Mouse (Mus musculus): Measurements from ENCODE around the gene Lcn2. TPM values are rescaled to one million over a fixed set of nuclear protein-coding genes. Genes with fewer than 3 reads are reported as not detected.
A peak's percentile ranks its signal among the peaks of the same experiment; 100 is the strongest.

Gene Lcn2
- polyA plus RNA-seq, 1 experiment from 2014 or later: 0.35 TPM

GRCm38 (mm10) chr2:32361437-32361836 lies 26.6 kb downstream of the Lcn2 start:
- H3K9ac ChIP-seq (replicated peaks): peak overlapping the region; percentile 62
- peaks cover 12% of the 10 kb centered on the region for H3K36me3 ChIP-seq
- H3K4me1 ChIP-seq (replicated peaks): peaks cover 24% of the 10 kb centered on the region
- peak; percentile 25; the same call in 1 of the 2 replicates for ATAC-seq
- no peak overlapping the region for H3K27ac ChIP-seq
- under 1% methylated on average over 24 of the region's 24 CpGs for WGBS
- H3K4me2 ChIP-seq (replicated peaks): peak overlapping the region; percentile 59
- peak overlapping the region; percentile 34 for H3K4me3 ChIP-seq (replicated peaks)
- H3K9me3 ChIP-seq: no peaks in the 10 kb centered on the region
- H3K27me3 ChIP-seq: peaks cover 11% of the 10 kb centered on the region

- WGBS: 7% methylated on average over 14 of the region's 14 CpGs
- H3K4me1 ChIP-seq (replicated peaks): peaks cover 24% of the 10 kb centered on the region
- no peaks in the 10 kb centered on the region for H3K9me3 ChIP-seq
- H3K4me2 ChIP-seq (replicated peaks): peak overlapping the region; percentile 59
- H3K27me3 ChIP-seq: peaks cover 11% of the 10 kb centered on the region
- H3K27ac ChIP-seq: no peak overlapping the region
- H3K9ac ChIP-seq (replicated peaks): peak overlapping the region; percentile 46; the same call in 1 of the 2 replicates
- H3K4me3 ChIP-seq (replicated peaks): peak overlapping the region; percentile 34
- peaks cover 6% of the 10 kb centered on the region for H3K36me3 ChIP-seq
- no peak for ATAC-seq
Measured at GRCm38 (mm10) chr2:32360741-32361140, 27.3 kb downstream of the Lcn2 start.

DNA sequence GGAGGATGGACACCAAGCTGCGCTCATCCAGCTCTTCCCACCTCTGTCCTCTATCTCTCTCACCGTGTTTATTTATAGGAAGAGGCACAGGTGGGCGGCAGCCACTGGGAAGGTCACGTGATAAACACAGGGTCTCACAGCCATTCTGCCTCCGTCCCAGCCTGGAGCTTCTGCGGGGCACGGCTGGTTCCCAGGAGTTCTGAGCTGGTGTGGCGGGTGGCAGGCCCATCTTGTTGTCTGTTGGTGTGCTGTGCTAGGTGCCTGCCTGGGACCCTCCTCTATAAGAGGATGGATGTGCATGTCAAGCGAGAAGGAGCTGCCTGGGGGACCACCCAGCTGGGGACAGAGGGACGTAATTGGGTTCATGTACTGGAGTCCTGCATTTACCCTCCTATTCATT lies 29.7 kb downstream of the Lcn2 start:
- Histone ChIP-seq H3K27ac (no peak overlapping the region), H3K9ac (replicated peaks) (no peak overlapping the region), H3K9me3 (no peaks in the 10 kb centered on the region), H3K4me3 (replicated peaks) (no peak overlapping the region), H3K36me3 (no peaks in the 10 kb centered on the region), H3K4me1 (replicated peaks) (peaks cover 13% of the 10 kb centered on the region), H3K4me2 (replicated peaks) (no peak overlapping the region), H3K27me3 (peaks cover 11% of the 10 kb centered on the region)
- WGBS: 78% methylated on average over 10 of the region's 10 CpGs
- ATAC-seq: no peak

DNA sequence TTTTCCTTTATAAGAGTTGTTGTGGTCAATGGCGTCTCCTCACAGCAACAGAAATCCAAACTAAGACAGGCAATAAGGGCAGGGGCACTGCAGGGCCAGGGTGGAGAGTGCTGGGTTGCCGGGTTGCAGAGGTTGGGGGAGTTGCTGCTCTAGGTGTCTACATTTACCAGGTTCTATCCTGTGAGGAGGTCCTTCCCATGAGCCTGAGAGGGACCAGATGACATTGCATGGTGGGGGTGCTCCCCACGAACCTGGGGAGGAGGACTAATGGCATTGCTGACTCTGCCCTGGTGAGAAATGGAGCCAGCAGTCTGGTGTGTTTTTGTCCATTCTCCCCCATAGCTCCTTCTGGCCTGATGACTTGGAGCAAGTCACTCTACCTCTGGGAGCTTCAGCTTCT lies 30.3 kb downstream of the Lcn2 start:
- Histone ChIP-seq H3K9me3 (no peaks in the 10 kb centered on the region), H3K36me3 (no peaks in the 10 kb centered on the region), H3K27ac (no peak overlapping the region), H3K9ac (replicated peaks) (no peak overlapping the region), H3K4me1 (replicated peaks) (peaks cover 15% of the 10 kb centered on the region), H3K4me2 (replicated peaks) (no peak overlapping the region), H3K27me3 (peaks cover 11% of the 10 kb centered on the region), H3K4me3 (replicated peaks) (no peak overlapping the region)
- 74% methylated on average over 3 of the region's 3 CpGs for WGBS
- no peak for ATAC-seq

DNA sequence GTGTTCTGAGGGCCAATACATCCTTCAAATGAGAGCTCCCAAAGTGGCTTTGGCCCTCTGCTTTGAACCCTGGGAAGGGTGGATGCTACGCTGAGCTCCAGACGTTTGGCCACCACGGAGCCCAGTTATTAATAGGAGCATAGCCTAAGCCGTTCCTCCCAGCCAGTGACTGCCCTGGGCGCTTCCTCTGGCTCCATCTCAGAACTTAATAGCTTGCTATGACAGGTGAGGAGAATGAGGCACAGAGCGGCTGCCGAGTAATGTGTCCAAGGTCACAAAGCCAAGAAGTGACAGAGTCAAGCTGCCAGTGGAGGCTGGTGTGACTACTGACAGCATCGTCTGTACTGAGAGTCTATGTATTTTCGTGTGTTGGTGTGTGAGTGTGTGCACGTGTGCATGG lies 31.8 kb downstream of the Lcn2 start:
- H3K27ac ChIP-seq: no peak overlapping the region
- H3K27me3 ChIP-seq: peaks cover 3% of the 10 kb centered on the region
- no peaks in the 10 kb centered on the region for H3K36me3 ChIP-seq
- H3K4me1 ChIP-seq (replicated peaks): peaks cover 21% of the 10 kb centered on the region
- 84% methylated on average over 10 of the region's 10 CpGs for WGBS
- ATAC-seq: no peak
- no peak overlapping the region for H3K4me3 ChIP-seq (replicated peaks)
- H3K9ac ChIP-seq (replicated peaks): no peak overlapping the region
- no peaks in the 10 kb centered on the region for H3K9me3 ChIP-seq
- no peak overlapping the region for H3K4me2 ChIP-seq (replicated peaks)

- no peaks in the 10 kb centered on the region for H3K36me3 ChIP-seq
- no peak overlapping the region for H3K27ac ChIP-seq
- H3K4me3 ChIP-seq (replicated peaks): no peak overlapping the region
- no peak overlapping the region for H3K9ac ChIP-seq (replicated peaks)
- no peaks in the 10 kb centered on the region for H3K9me3 ChIP-seq
- no peaks in the 10 kb centered on the region for H3K27me3 ChIP-seq
- H3K4me2 ChIP-seq (replicated peaks): no peak overlapping the region
- ATAC-seq: no peak
- 94% methylated on average over 3 of the region's 3 CpGs for WGBS
- peaks cover 33% of the 10 kb centered on the region for H3K4me1 ChIP-seq (replicated peaks)
Measured at GRCm38 (mm10) chr2:32354336-32354895, 33.6 kb downstream of the Lcn2 start.

- Histone ChIP-seq H3K27me3 (no peaks in the 10 kb centered on the region), H3K4me2 (replicated peaks) (no peak overlapping the region), H3K27ac (no peak overlapping the region), H3K4me1 (replicated peaks) (peaks cover 33% of the 10 kb centered on the region), H3K4me3 (replicated peaks) (no peak overlapping the region), H3K9me3 (no peaks in the 10 kb centered on the region), H3K36me3 (no peaks in the 10 kb centered on the region), H3K9ac (replicated peaks) (no peak overlapping the region)
- WGBS: 75% methylated on average over 6 of the region's 6 CpGs
- no peak for ATAC-seq
Measured at GRCm38 (mm10) chr2:32353836-32354235, 34.2 kb downstream of the Lcn2 start.

DNA sequence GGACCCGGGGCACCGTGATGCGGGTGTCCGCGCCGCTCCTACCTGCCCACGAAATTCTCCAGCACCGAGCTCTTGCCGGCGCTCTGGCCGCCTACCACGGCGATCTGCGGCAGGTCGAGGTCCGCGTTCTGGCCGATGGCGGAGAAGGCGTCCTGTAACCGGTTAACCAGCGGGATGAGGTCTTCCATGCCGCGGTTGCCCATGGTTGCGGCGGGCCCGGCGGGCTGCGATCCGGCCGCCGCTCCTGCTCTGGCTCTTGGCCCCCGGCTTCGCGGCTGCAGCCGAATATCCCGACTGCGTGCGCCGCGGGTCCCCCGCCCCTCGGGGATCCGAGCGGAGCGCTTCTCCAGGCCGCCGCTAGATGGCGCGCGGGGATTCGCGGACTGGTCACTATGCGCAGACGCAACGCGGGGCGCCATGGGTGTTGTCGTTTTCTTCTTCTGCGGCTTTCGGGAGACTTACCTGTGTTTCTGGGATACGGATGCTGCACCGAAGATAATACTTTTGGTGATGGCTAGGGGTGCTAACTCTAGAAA lies 35.0 kb downstream of the Lcn2 start, which contains the start of gene Dnm1:
TSS of gene Dnm1 (minus strand) at position 332 of the 536 bp plus-strand sequence.
- Histone ChIP-seq H3K4me1 (replicated peaks) (peaks cover 33% of the 10 kb centered on the region), H3K4me3 (replicated peaks) (peak within 1 kb of the TSS; percentile 68), H3K27ac (peak within 1 kb of the TSS; percentile 95), H3K9ac (replicated peaks) (peak within 1 kb of the TSS; percentile 91), H3K27me3 (no peaks in the 10 kb centered on the region), H3K9me3 (no peaks in the 10 kb centered on the region), H3K4me2 (replicated peaks) (peak within 1 kb of the TSS; percentile 76), H3K36me3 (no peaks in the 10 kb centered on the region)
- WGBS: under 1% methylated on average over 63 of the region's 63 CpGs
- peak; percentile 61 for ATAC-seq

GRCm38 (mm10) chr2:32352151-32353006 lies 35.7 kb downstream of the Lcn2 start, which contains the start of gene Ciz1:
Gene Ciz1, plus strand, starts transcription at chr2:32352327.
- Histone ChIP-seq H3K4me2 (replicated peaks) (peak within 1 kb of the TSS; percentile 76), H3K36me3 (no peaks in the 10 kb centered on the region), H3K4me3 (replicated peaks) (peak within 1 kb of the TSS; percentile 68), H3K27ac (peak within 1 kb of the TSS; percentile 95), H3K27me3 (no peaks in the 10 kb centered on the region), H3K9ac (replicated peaks) (peak within 1 kb of the TSS; percentile 91), H3K9me3 (no peaks in the 10 kb centered on the region), H3K4me1 (replicated peaks) (peaks cover 33% of the 10 kb centered on the region)
- peak; percentile 68 for ATAC-seq
- WGBS: 0% methylated on average over 37 of the region's 52 CpGs

DNA sequence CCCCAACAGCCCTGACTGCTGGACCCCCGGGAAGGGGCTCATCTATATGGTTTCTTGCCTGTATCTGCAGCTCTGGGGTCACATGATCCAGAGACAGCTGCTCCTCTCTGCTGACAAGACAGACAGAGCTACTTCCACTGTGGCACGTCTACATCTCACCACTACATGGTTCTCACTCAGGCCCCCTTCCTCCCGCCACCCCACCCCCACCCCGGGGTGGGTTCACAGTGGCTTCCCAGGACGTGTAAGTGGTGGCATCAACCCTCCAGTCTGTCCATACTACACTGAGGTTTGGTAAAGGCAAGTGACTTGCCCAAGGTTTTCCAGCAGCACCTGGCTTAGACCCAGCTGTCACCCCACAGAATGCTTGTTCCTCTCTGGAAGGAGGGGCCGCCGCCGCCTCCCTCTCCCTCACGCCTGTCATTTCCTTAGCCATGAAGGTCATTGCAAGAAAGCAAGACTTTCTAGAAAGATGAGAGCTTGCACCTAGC lies 36.5 kb downstream of the Lcn2 start:
- WGBS: 47% methylated on average over 9 of the region's 9 CpGs
- no peaks in the 10 kb centered on the region for H3K9me3 ChIP-seq
- H3K9ac ChIP-seq (replicated peaks): peak overlapping the region; percentile 91
- H3K4me1 ChIP-seq (replicated peaks): peaks cover 33% of the 10 kb centered on the region
- peak overlapping the region; percentile 76 for H3K4me2 ChIP-seq (replicated peaks)
- peak overlapping the region; percentile 68 for H3K4me3 ChIP-seq (replicated peaks)
- H3K27ac ChIP-seq: peak overlapping the region; percentile 95
- no peaks in the 10 kb centered on the region for H3K27me3 ChIP-seq
- peak; percentile 22 for ATAC-seq
- H3K36me3 ChIP-seq: no peaks in the 10 kb centered on the region

DNA sequence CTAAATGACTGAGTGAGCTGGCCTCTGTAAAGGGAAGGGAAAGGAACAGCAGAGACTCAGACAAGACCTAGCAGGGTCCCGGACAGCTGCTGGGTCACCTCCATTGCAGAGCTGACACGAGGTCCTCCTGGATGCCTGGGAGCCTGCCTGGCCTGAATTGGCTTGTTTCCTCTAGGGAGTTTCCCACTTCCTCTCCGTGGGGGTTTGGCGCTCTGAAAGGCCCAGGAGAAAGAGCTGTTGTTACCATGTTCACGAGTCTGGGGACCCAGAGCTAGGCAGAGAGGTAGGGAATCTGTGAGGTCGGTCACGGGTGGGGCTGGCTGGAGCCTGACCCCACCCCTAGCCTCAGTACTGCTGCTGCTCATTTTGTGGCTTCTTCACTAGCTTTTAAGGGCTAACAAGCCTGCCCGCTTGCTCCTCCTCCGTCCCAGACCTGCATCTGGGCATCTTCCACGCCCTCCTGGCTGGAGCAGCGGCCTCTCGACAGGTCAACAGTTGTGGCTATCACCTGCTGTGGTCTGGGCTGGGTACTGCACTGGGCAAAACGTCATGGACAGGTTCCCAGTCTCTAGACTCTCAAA lies 37.5 kb downstream of the Lcn2 start:
- Histone ChIP-seq H3K36me3 (no peaks in the 10 kb centered on the region), H3K27ac (no peak overlapping the region), H3K4me2 (replicated peaks) (peak overlapping the region; percentile 76), H3K4me3 (replicated peaks) (no peak overlapping the region), H3K27me3 (no peaks in the 10 kb centered on the region), H3K9me3 (no peaks in the 10 kb centered on the region), H3K4me1 (replicated peaks) (peaks cover 33% of the 10 kb centered on the region), H3K9ac (replicated peaks) (peak overlapping the region; percentile 91)
- WGBS: 56% methylated on average over 13 of the region's 13 CpGs
- no peak for ATAC-seq
